18 mouse cellular contexts compared by ENCODE assay signal in the genomic region with DNA sequence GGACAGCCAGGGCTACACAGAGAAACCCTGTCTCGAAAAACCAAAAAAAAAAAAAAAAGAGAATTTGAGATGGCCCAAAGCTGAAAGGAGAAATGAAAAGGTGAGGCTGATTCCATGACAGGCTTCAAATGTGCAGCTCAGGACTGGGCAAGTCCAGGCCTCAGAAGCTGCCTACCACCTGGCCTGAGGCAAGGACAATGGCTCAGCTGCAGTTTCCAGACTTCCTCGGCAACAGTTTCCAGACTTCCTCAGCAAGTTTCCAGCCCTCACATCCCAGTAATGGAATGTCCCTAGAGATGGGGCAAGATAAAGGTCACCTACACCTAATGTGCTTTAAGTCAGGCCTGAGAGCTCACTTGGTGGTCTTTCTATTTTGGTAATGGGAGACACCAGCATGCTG. TPM values are rescaled to one million over a fixed set of nuclear protein-coding genes. Genes with fewer than 3 reads are reported as not detected.
"Had no signal": no experiment of that assay in that cellular context is flagged by ENCODE, and none has a peak within 500 bp of the region (broad histone marks: within the 10 kb centered on the region; RNA-seq: fewer than 3 reads in every experiment).

No protein-coding gene starts in this region.

- H3K36me3 ChIP-seq: midbrain, embryonic 10.5 days; midbrain, embryonic 13.5 days; midbrain, embryonic 15.5 days; neural tube, embryonic 13.5 days; neural tube, embryonic 15.5 days had no signal

- H3K9me3 ChIP-seq: midbrain, embryonic 10.5 days; midbrain, embryonic 13.5 days; midbrain, embryonic 15.5 days; neural tube, embryonic 13.5 days; neural tube, embryonic 15.5 days had no signal

- ATAC-seq: midbrain, embryonic 13.5 days; midbrain, embryonic 15.5 days had no signal

- H3K4me1 ChIP-seq: midbrain, embryonic 10.5 days; midbrain, embryonic 13.5 days; midbrain, embryonic 15.5 days; neural tube, embryonic 13.5 days; neural tube, embryonic 15.5 days had no signal

- H3K27me3 ChIP-seq: midbrain, embryonic 13.5 days; midbrain, embryonic 15.5 days; neural tube, embryonic 13.5 days; neural tube, embryonic 15.5 days had no signal

- H3K4me2 ChIP-seq: lung, embryonic 14.5 days; midbrain, embryonic 13.5 days; midbrain, embryonic 15.5 days; neural tube, embryonic 13.5 days; neural tube, embryonic 15.5 days had no signal

- H3K9ac ChIP-seq: lung, embryonic 14.5 days; midbrain, embryonic 13.5 days; midbrain, embryonic 15.5 days; neural tube, embryonic 13.5 days; neural tube, embryonic 15.5 days had no signal

- H3K4me3 ChIP-seq: midbrain, embryonic 10.5 days; midbrain, embryonic 13.5 days; midbrain, embryonic 15.5 days; myocyte; neural tube, embryonic 13.5 days; neural tube, embryonic 15.5 days had no signal

- H3K27ac ChIP-seq: midbrain, embryonic 10.5 days; midbrain, embryonic 13.5 days; midbrain, embryonic 15.5 days; neural tube, embryonic 13.5 days; neural tube, embryonic 15.5 days had no signal

- DNase-seq: lung, adult 18-20 months; lung, embryonic 14.5 days; lung, postnatal 10 days; lung, postnatal 4 days; retina, postnatal 1 day; right cerebral cortex, adult 18-20 months; right cerebral cortex, postnatal 25 days; right cerebral cortex, postnatal 4 days; thymus, adult 18-20 months; thymus, postnatal 14 days; thymus, postnatal 36 days had no signal

RNA-seq across cellular contexts. Expression of gene Gm10645, which starts 13.9 kb away (rescaled TPM):
- total RNA-seq: megakaryocyte-erythroid progenitor cell, adult 5-6 weeks had no signal
